Mouse (Mus musculus): Measurements from ENCODE around the gene Hist1h2ag. TPM values are rescaled to one million over a fixed set of nuclear protein-coding genes. Genes with fewer than 3 reads are reported as not detected.

The Hist1h2ag gene
- polyA plus RNA-seq, 1 experiment from 2014 or later, result 36.9 TPM

- peak overlapping the region; percentile 42; the same call in 1 of the 2 replicates for H3K9ac ChIP-seq
- peaks cover 22% of the 10 kb centered on the region for H3K4me1 ChIP-seq
- peak; percentile 79 for ATAC-seq (ENCODE audit: insufficient number of reproducible peaks, low FRiP score, low TSS enrichment, low read depth)
- no peaks in the 10 kb centered on the region for H3K9me3 ChIP-seq
- 1% methylated on average over 45 of the region's 45 CpGs for WGBS
- no peak overlapping the region for H3K27ac ChIP-seq
- H3K4me2 ChIP-seq, result peak overlapping the region; percentile 96
- H3K27me3 ChIP-seq, result peaks cover 99% of the 10 kb centered on the region
- H3K36me3 ChIP-seq, result no peaks in the 10 kb centered on the region
- peak overlapping the region; percentile 57 for H3K4me3 ChIP-seq
These were observed 37.0 kb downstream of the Hist1h2ag start for GRCm38 (mm10) chr13:22005605-22006333.

- H3K36me3 ChIP-seq, result no peaks in the 10 kb centered on the region
- ATAC-seq (ENCODE audit: insufficient number of reproducible peaks, low FRiP score, low TSS enrichment, low read depth), result no peak
- 15% methylated on average over 5 of the region's 5 CpGs for WGBS
These were observed 40.9 kb downstream of the Hist1h2ag start for GRCm38 (mm10) chr13:22001823-22002222.

GRCm38 (mm10) chr13:22001346-22001745 is 41.4 kb downstream of the Hist1h2ag start:
- no peak overlapping the region for H3K4me2 ChIP-seq
- peaks cover 100% of the 10 kb centered on the region for H3K27me3 ChIP-seq
- no peak for ATAC-seq (ENCODE audit: insufficient number of reproducible peaks, low FRiP score, low TSS enrichment, low read depth)
- H3K9ac ChIP-seq, result no peak overlapping the region
- no peaks in the 10 kb centered on the region for H3K9me3 ChIP-seq
- WGBS, result 55% methylated on average over 2 of the region's 2 CpGs
- H3K4me1 ChIP-seq, result peaks cover 22% of the 10 kb centered on the region
- no peaks in the 10 kb centered on the region for H3K36me3 ChIP-seq
- no peak overlapping the region for H3K4me3 ChIP-seq
- no peak overlapping the region for H3K27ac ChIP-seq

More at GRCm38 (mm10) chr13:22001823-22002222, 40.9 kb downstream of the Hist1h2ag start:
- H3K4me3 ChIP-seq, result no peak overlapping the region
- H3K27me3 ChIP-seq, result peaks cover 100% of the 10 kb centered on the region
- no peak overlapping the region for H3K4me2 ChIP-seq
- peaks cover 23% of the 10 kb centered on the region for H3K4me1 ChIP-seq
- H3K9me3 ChIP-seq, result no peaks in the 10 kb centered on the region
- H3K27ac ChIP-seq, result no peak overlapping the region
- H3K9ac ChIP-seq, result no peak overlapping the region

DNA sequence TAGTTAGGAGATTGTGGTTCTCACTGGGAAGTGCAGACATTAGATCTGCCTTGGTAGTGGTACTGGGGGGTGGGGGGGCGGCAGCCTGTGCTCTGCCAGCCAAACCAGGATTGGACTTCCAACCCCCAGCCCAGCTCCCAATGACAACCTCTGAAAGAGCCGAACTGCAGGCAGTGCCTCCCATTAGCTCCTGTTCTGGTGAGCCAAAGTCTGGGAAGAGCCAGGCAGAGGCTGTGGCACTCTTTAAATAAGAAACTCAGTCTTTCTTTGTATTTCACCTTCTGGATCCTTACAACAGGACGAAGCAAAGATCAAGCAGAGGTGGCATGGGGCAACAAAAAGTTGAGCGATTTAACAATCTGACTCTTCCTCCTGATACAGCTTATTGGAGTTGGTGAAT is 43.6 kb downstream of the Hist1h2ag start:
- ATAC-seq (ENCODE audit: insufficient number of reproducible peaks, low FRiP score, low TSS enrichment, low read depth), result no peak
- 42% methylated on average over 4 of the region's 4 CpGs for WGBS

DNA sequence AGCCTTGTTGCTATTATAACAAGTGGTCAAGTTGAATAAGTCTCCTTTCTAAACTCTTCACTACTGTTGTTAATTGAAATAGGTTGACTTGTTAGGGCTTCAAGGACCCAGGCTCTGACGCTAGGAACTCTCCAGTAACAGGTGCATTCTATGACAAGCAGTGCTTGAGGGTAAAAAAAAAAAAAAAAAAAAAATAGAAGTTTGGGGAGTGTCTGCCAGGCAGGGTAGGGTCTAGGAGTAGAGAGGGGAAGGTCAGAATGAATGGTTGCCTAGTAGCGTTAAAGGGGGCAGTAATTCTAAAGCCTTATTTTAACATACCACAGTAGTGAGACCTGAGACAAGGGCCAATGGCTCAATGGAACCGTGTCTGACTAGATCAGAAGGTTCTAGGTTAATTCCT is 44.3 kb downstream of the Hist1h2ag start:
- Histone ChIP-seq H3K9ac (no peak overlapping the region), H3K4me2 (no peak overlapping the region), H3K9me3 (no peaks in the 10 kb centered on the region), H3K27ac (no peak overlapping the region), H3K27me3 (peaks cover 93% of the 10 kb centered on the region), H3K36me3 (no peaks in the 10 kb centered on the region), H3K4me1 (peaks cover 17% of the 10 kb centered on the region; the same call in 1 of the 2 replicates), H3K4me3 (no peak overlapping the region)
- ATAC-seq (ENCODE audit: insufficient number of reproducible peaks, low FRiP score, low TSS enrichment, low read depth), result no peak
- WGBS, result 21% methylated on average over 3 of the region's 3 CpGs

More for the DNA sequence above, 43.6 kb downstream of the Hist1h2ag start:
- H3K4me1 ChIP-seq, result peaks cover 17% of the 10 kb centered on the region; the same call in 1 of the 2 replicates
- no peak overlapping the region for H3K4me2 ChIP-seq
- H3K27me3 ChIP-seq, result peaks cover 96% of the 10 kb centered on the region
- no peaks in the 10 kb centered on the region for H3K36me3 ChIP-seq
- no peaks in the 10 kb centered on the region for H3K9me3 ChIP-seq
- H3K9ac ChIP-seq, result no peak overlapping the region
- H3K4me3 ChIP-seq, result no peak overlapping the region
- no peak overlapping the region for H3K27ac ChIP-seq

DNA sequence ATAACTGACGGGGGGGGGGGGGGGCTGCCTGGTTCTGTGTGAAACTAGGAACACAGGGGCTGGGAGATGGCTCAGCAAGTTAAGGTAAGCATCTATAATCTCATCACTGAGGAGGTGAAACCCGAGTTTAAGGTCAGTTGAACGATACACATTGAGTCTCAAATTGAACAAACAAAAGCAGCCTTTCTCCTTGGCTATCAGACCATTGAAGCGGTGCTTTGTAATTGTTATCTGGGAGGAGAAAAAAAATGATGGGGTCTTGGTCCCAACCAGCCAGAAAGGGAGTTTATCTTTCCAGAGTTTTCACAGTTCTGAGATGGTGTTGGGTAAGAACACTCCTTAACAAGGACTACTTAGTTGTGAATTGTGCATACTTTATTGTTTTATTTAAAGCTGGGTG is 44.9 kb downstream of the Hist1h2ag start:
- ATAC-seq (ENCODE audit: insufficient number of reproducible peaks, low FRiP score, low TSS enrichment, low read depth), result no peak
- Histone ChIP-seq H3K36me3 (no peaks in the 10 kb centered on the region), H3K9me3 (no peaks in the 10 kb centered on the region), H3K4me3 (no peak overlapping the region), H3K27me3 (peaks cover 90% of the 10 kb centered on the region), H3K9ac (no peak overlapping the region), H3K4me1 (peaks cover 17% of the 10 kb centered on the region; the same call in 1 of the 2 replicates), H3K4me2 (no peak overlapping the region), H3K27ac (no peak overlapping the region)
- WGBS, result 13% methylated on average over 4 of the region's 4 CpGs

- Histone ChIP-seq H3K9ac (no peak overlapping the region), H3K27ac (no peak overlapping the region), H3K27me3 (peaks cover 86% of the 10 kb centered on the region), H3K36me3 (no peaks in the 10 kb centered on the region), H3K4me3 (peak overlapping the region; percentile 13; the same call in 1 of the 2 replicates), H3K4me2 (peak overlapping the region; percentile 32), H3K4me1 (peaks cover 17% of the 10 kb centered on the region; the same call in 1 of the 2 replicates), H3K9me3 (no peaks in the 10 kb centered on the region)
- 4% methylated on average over 21 of the region's 21 CpGs for WGBS
- no peak for ATAC-seq (ENCODE audit: insufficient number of reproducible peaks, low FRiP score, low TSS enrichment, low read depth)
These were observed 45.4 kb downstream of the Hist1h2ag start for GRCm38 (mm10) chr13:21997201-21997820.

DNA sequence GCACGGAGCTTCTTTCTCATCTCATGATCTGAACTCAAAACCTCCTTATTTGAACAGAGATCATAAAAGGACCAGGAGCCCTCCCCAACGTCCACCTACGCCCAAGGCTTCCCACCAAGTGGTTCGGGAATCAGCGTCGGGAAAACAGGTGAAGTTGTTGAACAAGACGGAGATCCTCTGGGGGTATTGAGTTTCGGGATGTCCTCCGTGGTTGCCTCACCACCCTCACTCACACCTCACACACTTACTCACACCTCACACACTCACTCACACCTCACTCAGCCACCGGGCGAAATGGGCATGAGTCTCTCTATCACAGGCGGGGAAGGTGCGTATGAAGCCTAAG is 45.9 kb downstream of the Hist1h2ag start:
- WGBS, result under 1% methylated on average over 13 of the region's 13 CpGs
- no peaks in the 10 kb centered on the region for H3K9me3 ChIP-seq
- H3K27ac ChIP-seq, result no peak overlapping the region
- H3K36me3 ChIP-seq, result no peaks in the 10 kb centered on the region
- peaks cover 15% of the 10 kb centered on the region; the same call in 1 of the 2 replicates for H3K4me1 ChIP-seq
- H3K27me3 ChIP-seq, result peaks cover 81% of the 10 kb centered on the region
- peak overlapping the region; percentile 32 for H3K4me2 ChIP-seq
- H3K9ac ChIP-seq, result no peak overlapping the region
- no peak for ATAC-seq (ENCODE audit: insufficient number of reproducible peaks, low FRiP score, low TSS enrichment, low read depth)
- peak overlapping the region; percentile 13; the same call in 1 of the 2 replicates for H3K4me3 ChIP-seq

DNA sequence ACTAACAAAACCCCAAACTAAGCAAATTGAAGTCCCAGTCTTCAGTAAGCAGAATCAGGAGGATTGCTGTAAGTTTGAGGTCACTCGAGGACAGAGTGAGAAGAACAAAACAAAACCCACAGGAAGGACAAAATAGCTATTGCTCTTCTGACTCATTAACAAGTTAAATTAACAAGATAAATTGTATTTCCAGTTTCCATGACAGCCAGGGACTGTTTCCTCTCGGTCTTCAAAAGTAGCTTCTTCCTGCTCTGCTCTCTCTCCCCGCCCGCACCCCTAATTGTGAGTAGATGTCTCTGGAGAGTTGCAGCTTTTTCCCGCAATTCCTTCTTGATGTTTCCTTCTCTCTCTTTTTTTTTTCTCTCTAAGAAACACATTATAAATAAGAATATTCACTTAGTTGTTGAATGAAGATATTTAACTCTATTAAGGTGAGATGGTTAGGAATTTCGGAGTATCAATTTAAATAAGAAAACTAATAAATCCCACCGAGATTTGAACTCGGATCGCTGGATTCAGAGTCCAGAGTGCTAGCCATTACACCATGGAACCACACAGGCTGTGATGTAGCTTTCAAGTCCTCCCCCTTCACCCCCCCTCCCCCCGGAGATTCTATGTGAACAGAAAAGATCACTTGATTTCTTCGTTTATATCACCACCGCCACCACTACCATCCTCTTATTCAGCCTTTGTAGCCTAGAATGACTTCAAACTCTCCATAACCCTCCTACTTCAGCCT is 46.5 kb downstream of the Hist1h2ag start:
- no peak for ATAC-seq (ENCODE audit: insufficient number of reproducible peaks, low FRiP score, low TSS enrichment, low read depth)
- H3K27ac ChIP-seq, result no peak overlapping the region
- 3% methylated on average over 12 of the region's 12 CpGs for WGBS
- no peaks in the 10 kb centered on the region for H3K9me3 ChIP-seq
- peak overlapping the region; percentile 44 for H3K4me2 ChIP-seq
- peaks cover 76% of the 10 kb centered on the region for H3K27me3 ChIP-seq
- no peak overlapping the region for H3K9ac ChIP-seq
- H3K4me3 ChIP-seq, result peak overlapping the region; percentile 33
- no peaks in the 10 kb centered on the region for H3K36me3 ChIP-seq
- peaks cover 14% of the 10 kb centered on the region; the same call in 1 of the 2 replicates for H3K4me1 ChIP-seq

GRCm38 (mm10) chr13:21995331-21995914 is 47.3 kb downstream of the Hist1h2ag start:
- no peak for ATAC-seq (ENCODE audit: insufficient number of reproducible peaks, low FRiP score, low TSS enrichment, low read depth)
- no peaks in the 10 kb centered on the region for H3K9me3 ChIP-seq
- WGBS, result under 1% methylated on average over 21 of the region's 21 CpGs
- H3K4me2 ChIP-seq, result peak overlapping the region; percentile 44
- H3K4me1 ChIP-seq, result peaks cover 14% of the 10 kb centered on the region; the same call in 1 of the 2 replicates
- no peak overlapping the region for H3K27ac ChIP-seq
- H3K4me3 ChIP-seq, result peak overlapping the region; percentile 33
- H3K27me3 ChIP-seq, result peaks cover 67% of the 10 kb centered on the region
- no peak overlapping the region for H3K9ac ChIP-seq
- H3K36me3 ChIP-seq, result no peaks in the 10 kb centered on the region

DNA sequence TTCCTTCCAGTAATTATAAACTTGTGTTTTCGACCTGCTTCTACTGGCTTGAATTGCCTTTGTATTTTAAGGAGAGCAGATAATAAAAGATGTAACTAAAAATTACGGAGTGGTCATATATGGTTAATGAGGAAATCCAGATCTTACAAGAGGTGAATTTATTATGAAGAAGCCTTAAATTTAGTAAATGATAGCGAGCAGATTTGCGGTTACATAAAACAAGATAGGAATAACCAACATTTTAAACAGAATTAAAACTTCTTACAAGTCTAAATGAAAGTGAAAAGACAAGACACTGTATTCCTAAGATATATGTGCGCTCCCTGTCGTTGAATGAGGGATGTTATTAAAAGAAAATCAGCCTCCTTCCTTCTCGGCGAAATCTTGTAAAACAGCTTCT is 47.8 kb downstream of the Hist1h2ag start:
- WGBS, result 4% methylated on average over 8 of the region's 8 CpGs
- Histone ChIP-seq H3K4me3 (peak overlapping the region; percentile 33), H3K9ac (no peak overlapping the region), H3K27ac (no peak overlapping the region), H3K27me3 (peaks cover 62% of the 10 kb centered on the region), H3K9me3 (no peaks in the 10 kb centered on the region), H3K4me1 (peaks cover 14% of the 10 kb centered on the region; the same call in 1 of the 2 replicates), H3K4me2 (peak overlapping the region; percentile 44), H3K36me3 (no peaks in the 10 kb centered on the region)
- no peak for ATAC-seq (ENCODE audit: insufficient number of reproducible peaks, low FRiP score, low TSS enrichment, low read depth)
